Mouse (Mus musculus) olfactory bulb, adult 2 months (tissue): ENCODE results near the gene Zdhhc14.

Source experiments
- CTCF ChIP-seq: fragments of 200-500 bp; IDR thresholded peaks from 2 replicates; pipeline ENCODE4 v1.5.1; 2012; ENCODE audit warnings: low read depth, mild to moderate bottlenecking, low read length, moderate library complexity; ENCODE audit not compliant: insufficient read depth
- POLR2A ChIP-seq: fragments of 200-500 bp; IDR thresholded peaks from 2 replicates; pipeline ENCODE4 v1.6.1; 2012; ENCODE audit warnings: mild to moderate bottlenecking, low read depth, low read length, moderate library complexity; ENCODE audit not compliant: insufficient read depth

GRCm38 (mm10) chr17:5770265-5771249 is 278.2 kb downstream of the Zdhhc14 start:
- TF ChIP-seq CTCF (no peak), POLR2A (no peak)
